Mouse (Mus musculus): ENCODE measurements around the gene Grin2c.

Gene Grin2c

DNA sequence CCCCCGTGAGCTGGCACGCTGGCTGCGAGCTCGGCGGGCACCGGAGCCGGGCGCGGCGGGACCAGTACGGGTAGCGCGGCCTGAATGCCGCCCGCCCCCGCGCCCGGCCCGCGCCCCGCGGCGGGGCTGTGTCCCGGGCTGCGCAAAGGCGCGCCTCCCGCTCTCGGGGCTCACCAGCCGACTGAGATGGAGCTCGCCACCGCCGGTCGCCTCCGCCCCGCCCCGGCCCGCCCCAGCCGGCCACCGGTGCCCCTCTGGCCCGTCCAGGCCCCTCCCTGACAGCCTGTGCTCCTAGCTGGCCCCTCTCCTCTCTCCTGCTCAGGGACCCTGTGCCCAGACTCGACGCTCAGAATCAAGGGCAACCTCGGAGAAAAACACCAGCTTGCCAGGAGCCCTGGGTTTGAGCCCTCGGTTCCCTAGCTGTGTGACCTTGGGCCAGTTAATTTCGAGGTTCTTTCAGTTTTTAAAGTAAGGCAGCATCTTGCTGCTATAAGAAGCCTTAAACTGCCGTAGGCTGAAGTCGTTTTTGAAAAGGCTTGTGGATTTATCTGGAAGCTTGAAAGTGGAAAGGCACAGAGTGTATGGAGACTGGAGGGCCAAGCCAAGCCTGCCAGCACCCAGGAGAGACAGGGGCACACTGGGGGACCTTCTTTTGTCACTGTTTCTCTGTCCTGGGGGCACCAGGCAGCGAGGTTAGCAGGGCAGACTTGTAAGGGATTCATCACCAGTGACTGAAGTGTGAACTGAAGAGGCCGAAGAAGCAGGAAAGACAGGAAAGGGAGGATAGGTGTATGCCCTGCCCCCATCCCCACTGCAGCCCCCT is at the start of gene Grin2c:
TSS of gene Grin2c (minus strand) at position 183 of the 823 bp plus-strand sequence.
- DNase-seq (ENCODE audit: extremely low read depth, low read depth), result no peak

- DNase-seq (ENCODE audit: extremely low read depth, low read depth), result no peak
Observed at GRCm38 (mm10) chr11:115314249-115314648, 47.2 kb upstream of the Grin2c start.

- DNase-seq (ENCODE audit: extremely low read depth, low read depth), result no peak
Observed at GRCm38 (mm10) chr11:115308781-115309180, 41.7 kb upstream of the Grin2c start.

DNA sequence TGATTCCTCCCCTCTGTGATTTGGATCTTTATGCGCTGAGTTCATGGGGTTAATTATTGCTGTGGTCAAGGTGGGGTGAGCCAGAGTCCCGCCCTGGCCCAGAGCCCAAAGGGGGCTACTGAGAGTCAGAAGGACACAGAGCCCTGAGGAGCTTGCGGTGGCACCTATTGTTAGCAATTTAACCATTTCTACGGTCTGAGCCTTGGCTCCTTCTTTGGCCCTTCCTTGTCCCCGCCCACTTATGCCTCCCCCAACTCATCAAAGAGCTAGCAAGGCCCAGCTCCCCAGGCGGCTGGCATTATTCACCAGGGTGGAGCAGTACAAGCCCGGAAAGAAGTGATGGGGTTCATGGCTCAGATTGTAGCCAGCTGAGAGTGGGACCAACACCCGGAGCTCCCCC is 39.8 kb upstream of the Grin2c start, which contains the start of gene Otop2:
TSS of gene Otop2 (plus strand) at position 301 of the 400 bp plus-strand sequence.
- DNase-seq (ENCODE audit: extremely low read depth, low read depth), result no peak

DNA sequence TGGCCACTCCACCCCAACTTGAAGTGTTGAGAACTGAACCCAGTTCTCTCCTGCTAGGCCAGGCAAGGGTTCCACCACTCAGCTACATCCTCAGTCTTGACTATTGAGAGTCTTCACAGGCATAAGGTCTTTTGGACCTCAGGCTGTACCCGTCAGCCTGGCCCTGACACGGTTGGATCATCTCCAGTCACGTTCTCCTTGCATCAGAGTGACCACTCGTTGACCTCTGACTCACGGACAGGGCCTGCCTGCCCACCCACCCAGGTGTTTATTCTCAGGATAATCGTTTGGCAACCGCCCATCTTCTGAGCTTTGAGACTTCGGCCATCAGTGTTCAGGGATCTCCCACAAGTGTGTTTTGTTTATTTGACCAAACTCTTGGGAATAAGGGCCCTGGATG is 36.1 kb upstream of the Grin2c start:
- DNase-seq (ENCODE audit: extremely low read depth, low read depth), result no peak

GRCm38 (mm10) chr11:115301351-115301750 is 34.3 kb upstream of the Grin2c start:
- no peak for DNase-seq (ENCODE audit: extremely low read depth, low read depth)

DNA sequence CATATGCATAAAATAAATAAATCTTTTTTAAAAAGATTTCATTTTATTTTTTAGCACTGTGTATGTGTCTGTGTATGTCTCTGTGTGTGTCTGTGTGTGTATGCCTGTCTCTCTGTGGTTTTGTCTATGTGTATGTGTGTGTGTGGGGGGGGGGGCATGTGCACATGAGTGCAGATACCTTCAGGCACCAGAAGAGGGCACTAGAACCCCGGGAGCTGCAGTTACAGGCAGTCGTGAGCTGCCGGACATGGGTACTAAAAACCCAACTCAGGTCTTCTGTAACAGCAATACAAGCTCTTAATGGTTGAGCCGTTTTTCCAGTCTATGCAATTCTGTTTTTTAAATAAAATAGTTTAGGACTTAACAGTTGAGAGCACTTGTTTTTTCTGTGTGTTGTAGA is 33.7 kb upstream of the Grin2c start:
- DNase-seq (ENCODE audit: extremely low read depth, low read depth), result no peak

DNA sequence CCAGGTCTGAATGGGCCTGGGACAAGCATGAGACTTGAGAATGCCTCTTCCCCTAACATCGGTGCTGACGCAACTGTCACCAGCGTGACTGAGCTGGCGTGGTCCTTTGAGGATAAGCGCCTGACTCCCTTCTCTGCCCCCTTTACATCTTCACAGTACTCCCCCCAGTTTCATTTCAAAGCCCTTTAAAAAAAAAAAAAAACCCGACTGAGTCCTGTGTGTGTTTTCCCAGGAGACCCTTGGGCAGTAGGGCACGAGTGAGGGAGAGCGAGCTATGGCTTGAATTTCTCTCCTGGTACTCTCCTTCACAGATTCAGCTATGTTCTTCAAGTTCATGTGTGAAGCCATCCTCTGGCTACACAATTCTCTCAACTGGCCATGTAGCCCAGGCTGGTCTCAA is 31.1 kb upstream of the Grin2c start:
- DNase-seq (ENCODE audit: extremely low read depth, low read depth), result no peak

DNA sequence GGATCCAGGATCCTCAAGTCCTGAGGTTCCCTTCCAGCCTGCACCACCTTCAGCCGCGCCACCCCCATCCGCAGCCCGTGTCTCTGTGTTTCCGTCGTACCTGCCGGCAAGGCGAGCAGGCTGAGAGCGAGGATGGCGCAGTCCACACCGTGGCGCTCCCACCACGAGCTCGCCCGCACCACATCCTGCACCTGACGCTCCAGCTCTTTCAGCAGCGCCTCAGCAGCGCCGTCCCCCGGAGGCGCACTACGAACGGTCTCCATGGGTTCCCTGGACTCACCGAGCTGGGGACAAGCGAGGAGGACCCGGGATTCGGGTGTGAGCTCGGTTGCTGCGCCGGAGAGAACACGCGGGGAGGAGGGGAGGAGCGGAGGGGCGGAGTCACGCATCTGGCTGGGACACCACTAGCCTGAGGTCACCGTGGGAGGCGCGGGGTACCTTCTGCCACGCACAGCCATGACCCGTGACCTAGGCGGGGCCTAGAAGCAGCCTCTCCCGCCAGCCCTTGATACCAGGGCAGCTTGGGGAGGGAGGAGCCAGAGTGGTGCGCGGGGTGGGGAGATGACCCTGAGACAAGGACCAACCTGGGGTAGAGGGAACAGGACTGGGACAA is 30.3 kb upstream of the Grin2c start, which contains the start of gene Fads6:
TSS of gene Fads6 (minus strand) at position 450 of the 613 bp plus-strand sequence.
- peak; percentile 49 for DNase-seq (ENCODE audit: extremely low read depth, low read depth)

GRCm38 (mm10) chr11:115296471-115297210 is 29.6 kb upstream of the Grin2c start:
- DNase-seq (ENCODE audit: extremely low read depth, low read depth), result no peak

GRCm38 (mm10) chr11:115295939-115296338 is 28.9 kb upstream of the Grin2c start:
- DNase-seq (ENCODE audit: extremely low read depth, low read depth), result no peak

DNA sequence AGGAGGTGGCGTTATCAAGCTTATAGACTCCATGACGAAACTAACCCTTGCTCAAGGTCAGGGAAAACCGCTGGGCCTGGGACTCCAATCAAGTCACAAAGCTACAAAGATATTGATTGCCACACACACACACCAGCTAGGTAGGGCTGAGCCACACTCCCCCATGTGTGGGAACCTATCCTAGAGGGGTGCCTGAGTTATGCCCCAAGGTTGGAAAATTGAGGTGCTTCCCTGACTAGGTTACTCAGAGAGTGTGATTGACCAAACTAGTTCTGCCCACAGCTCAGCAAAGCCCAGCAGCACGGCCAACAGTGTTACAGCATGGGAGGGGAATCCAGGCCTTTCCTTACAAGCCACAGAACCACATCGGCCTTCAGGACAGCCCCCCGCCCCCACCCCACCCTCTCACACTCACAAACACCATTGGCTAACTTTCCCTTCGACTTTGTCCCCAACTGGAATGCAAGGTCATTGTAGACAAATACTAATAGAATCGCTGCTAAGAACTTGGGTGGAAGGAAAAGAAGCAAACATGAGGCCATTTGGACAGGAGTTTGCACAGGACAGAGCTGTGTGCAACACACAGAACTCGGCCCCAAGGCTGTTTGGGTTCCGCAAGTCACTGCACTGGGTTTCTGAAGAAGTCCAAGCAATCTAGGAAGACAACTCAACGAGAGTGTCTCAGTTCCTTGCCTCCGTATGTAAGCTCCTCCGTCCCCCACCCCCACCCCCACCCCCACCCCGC is 25.8 kb upstream of the Grin2c start:
- no peak for DNase-seq (ENCODE audit: extremely low read depth, low read depth)

DNA sequence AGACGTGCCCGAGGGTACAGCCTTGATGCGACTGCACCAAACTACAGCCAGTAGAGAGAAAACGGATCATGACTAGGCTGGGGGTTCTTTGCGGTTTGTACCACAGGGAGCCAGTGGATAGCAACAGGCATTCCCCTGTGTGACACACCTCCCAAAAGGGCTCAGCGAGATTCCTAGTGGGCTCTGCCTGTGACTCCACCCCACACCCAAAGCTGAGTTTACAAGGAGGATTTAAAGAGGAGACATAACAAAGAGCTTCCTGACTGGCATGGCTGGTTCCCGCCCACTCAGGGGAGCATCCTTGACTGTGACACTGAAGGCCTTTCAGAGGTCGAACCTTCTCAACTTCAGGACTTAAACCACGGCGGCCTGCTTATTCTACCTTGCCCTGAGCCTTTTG is 24.5 kb upstream of the Grin2c start:
- no peak for DNase-seq (ENCODE audit: extremely low read depth, low read depth)

DNA sequence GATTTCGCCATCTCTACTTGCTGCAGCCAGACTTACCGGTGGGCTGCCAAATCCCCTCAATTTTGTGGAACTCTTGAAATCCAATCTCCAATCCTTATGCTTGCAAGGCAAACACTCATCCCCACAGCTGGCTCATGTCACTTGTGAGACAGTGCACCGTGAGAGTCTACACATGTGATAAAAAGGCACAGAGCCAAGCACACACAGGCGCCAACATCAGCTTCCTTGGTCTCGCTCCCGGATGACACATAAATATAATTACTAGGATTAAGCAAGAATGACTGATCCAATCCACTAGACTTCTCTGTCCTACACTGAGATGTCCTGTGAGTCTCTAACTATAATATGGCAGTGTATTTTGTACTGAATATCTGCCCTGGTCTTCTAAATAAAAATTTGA is 23.9 kb upstream of the Grin2c start:
- no peak for DNase-seq (ENCODE audit: extremely low read depth, low read depth)

DNA sequence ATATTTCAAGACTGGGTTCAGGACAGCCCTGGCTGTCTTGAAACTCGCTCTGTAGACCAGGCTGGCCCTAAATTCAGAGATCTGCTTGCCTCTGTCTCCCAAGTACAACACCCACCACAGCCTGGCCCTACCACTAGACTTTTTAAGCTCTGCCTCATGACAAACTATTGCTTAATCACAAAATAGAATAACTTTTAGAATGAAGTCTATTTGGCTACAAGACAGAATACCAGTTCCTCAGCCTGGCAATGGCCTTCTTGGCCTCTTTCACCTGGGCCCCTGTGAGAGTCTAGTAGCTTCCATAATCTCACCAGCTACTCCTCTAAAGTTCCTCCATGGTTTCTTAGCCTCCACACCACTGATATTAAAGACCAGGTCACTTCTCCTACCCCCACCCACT is 23.3 kb upstream of the Grin2c start:
- no peak for DNase-seq (ENCODE audit: extremely low read depth, low read depth)

- no peak for DNase-seq (ENCODE audit: extremely low read depth, low read depth)
Observed at GRCm38 (mm10) chr11:115289885-115290284, 22.8 kb upstream of the Grin2c start.

DNA sequence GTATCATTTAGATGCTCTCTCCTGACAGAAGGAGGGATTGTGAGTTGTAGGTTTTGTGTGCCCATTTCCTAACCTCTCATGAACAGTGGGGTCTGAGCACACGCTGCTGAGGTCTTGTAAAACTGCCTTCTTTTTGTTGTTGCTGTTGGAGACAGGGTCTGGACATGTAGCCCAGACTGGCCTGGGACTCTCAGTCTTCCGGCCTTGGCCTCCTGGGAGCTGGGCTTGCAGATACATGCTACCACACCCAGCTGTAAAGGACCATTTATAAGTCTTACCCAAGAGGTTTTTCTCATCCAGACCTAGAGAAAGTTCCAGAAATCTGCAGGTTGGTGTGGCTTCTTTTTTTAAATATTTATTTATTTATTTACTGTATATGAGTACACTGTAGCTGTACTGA is 21.3 kb upstream of the Grin2c start:
- DNase-seq (ENCODE audit: extremely low read depth, low read depth), result no peak

DNA sequence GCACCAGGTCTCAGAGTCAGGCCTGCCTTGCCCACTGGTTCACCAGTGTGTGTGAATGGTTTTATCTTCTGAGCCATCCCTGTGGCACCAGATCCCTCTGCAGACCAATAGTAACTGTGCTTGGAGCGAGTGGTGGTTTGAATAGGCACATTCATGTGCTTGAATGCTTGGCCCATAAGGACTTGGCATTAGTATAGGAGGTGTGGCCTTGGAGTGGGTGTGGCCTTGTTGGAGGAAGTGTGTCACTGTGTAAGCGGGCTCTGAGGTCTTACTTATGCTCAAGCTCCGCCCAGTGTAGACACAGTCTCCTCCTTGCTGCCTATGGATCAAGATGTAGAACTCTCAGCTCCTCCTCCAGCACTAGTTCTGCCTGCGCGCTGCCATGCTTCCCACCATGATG is 20.3 kb upstream of the Grin2c start:
- DNase-seq (ENCODE audit: extremely low read depth, low read depth), result no peak

DNA sequence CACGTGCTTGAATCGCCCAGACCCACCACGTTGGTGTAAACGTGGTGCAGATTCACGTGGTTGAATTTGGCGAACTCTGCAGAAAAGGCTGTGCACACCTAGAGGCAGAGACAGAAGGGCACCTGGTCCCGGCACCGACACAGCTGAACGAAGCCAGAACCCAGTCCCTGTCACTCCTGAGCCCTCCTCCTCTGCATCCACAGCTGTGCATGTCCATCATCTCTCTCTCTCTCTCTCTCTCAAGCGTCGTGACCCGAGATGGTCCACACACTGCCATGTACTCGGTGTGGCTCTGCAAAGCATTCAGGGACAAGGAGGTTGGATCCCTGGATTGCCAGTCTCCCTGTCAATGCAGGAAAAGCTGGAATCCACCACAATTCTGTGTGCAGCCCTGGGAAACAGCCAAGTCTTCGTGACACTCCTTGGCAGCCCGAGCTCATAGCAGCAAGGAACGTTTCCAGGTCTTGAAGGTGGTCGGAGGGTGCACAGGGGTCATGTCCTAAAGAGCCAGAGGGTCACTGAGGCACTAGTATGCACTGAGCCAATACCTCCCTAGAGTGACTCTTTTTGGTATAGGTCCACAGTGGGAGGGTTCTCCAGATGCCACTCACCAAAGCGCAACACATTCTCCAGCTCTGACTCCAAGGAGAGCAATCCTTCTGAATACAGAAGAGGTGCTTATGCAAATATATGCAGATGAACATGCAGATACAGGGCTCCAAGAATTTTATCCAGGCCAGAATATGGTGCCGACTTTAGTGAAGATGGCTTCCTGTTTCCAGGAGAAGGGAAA is 19.4 kb upstream of the Grin2c start:
- DNase-seq (ENCODE audit: extremely low read depth, low read depth), result no peak

DNA sequence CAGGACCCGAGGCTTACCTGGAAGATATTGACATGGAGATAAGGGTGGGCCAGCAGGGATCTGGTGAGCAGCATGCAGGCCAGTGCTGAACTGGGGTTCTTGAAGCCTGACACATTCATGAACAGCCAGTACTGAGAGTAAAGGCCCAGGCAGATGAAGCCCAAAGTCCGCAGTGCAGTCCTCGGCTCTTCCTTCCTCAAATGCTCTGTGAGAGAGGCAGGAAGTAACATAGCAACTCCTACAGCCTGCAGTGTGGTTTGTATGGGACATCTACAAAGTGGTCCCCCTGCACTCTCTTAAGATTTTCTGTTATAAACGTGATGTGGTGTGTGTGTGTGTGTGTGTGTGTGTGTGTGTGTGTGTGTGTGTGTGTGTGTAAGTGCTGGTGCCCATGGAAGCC is 18.2 kb upstream of the Grin2c start:
- no peak for DNase-seq (ENCODE audit: extremely low read depth, low read depth)

Data from MEL-GATA-1-ER (cell line).